Mouse (Mus musculus): ENCODE data around the gene Dnali1. TPM values are rescaled to one million over a fixed set of nuclear protein-coding genes. Genes with fewer than 3 reads are reported as not detected.

Gene Dnali1
- polyA plus RNA-seq, 1 experiment = 1.3 TPM

- Histone ChIP-seq H3K4me3 (ENCODE audit: insufficient read depth, low read length) (no peak overlapping the region), H3K4me1 (ENCODE audit: control insufficient read depth, insufficient read depth, low read length) (no peaks in the 10 kb centered on the region), H3K27ac (ENCODE audit: insufficient read depth, low read length) (no peak overlapping the region)
- TF ChIP-seq CTCF (IDR thresholded peaks at IDR 0.05; ENCODE audit: extremely low read depth, insufficient read depth, low read length) (no peak), POLR2A (IDR thresholded peaks at IDR 0.05; ENCODE audit: extremely low read depth, insufficient read depth, low read length) (no peak)
These were observed 10.1 kb downstream of the Dnali1 start for GRCm38 (mm10) chr4:125055385-125055784.

- H3K4me3 ChIP-seq (ENCODE audit: insufficient read depth, low read length) = no peak overlapping the region
- H3K27ac ChIP-seq (ENCODE audit: insufficient read depth, low read length) = no peak overlapping the region
- H3K4me1 ChIP-seq (ENCODE audit: control insufficient read depth, insufficient read depth, low read length) = no peaks in the 10 kb centered on the region
- TF ChIP-seq POLR2A (IDR thresholded peaks at IDR 0.05; ENCODE audit: extremely low read depth, insufficient read depth, low read length) (no peak), CTCF (IDR thresholded peaks at IDR 0.05; ENCODE audit: extremely low read depth, insufficient read depth, low read length) (no peak)
These were observed 21.0 kb downstream of the Dnali1 start for GRCm38 (mm10) chr4:125044454-125044853.

GRCm38 (mm10) chr4:125034341-125034740 lies 31.2 kb downstream of the Dnali1 start:
- Histone ChIP-seq H3K4me1 (ENCODE audit: control insufficient read depth, insufficient read depth, low read length) (peaks cover 1% of the 10 kb centered on the region; the same call in 1 of the 2 replicates), H3K27ac (ENCODE audit: insufficient read depth, low read length) (no peak overlapping the region), H3K4me3 (ENCODE audit: insufficient read depth, low read length) (no peak overlapping the region)
- no peak for TF ChIP-seq CTCF (IDR thresholded peaks at IDR 0.05; ENCODE audit: extremely low read depth, insufficient read depth, low read length)
- TF ChIP-seq POLR2A (IDR thresholded peaks at IDR 0.05; ENCODE audit: extremely low read depth, insufficient read depth, low read length) = no peak

GRCm38 (mm10) chr4:125029891-125030614 lies 35.5 kb downstream of the Dnali1 start:
- TF ChIP-seq CTCF (IDR thresholded peaks at IDR 0.05; ENCODE audit: extremely low read depth, insufficient read depth, low read length) (no peak), POLR2A (IDR thresholded peaks at IDR 0.05; ENCODE audit: extremely low read depth, insufficient read depth, low read length) (peak; percentile 92)
- peaks cover 1% of the 10 kb centered on the region; the same call in 1 of the 2 replicates for H3K4me1 ChIP-seq (ENCODE audit: control insufficient read depth, insufficient read depth, low read length)
- no peak overlapping the region for H3K27ac ChIP-seq (ENCODE audit: insufficient read depth, low read length)
- H3K4me3 ChIP-seq (ENCODE audit: insufficient read depth, low read length) = peak overlapping the region; percentile 72

- Histone ChIP-seq H3K27ac (ENCODE audit: insufficient read depth, low read length) (no peak overlapping the region), H3K4me1 (ENCODE audit: control insufficient read depth, insufficient read depth, low read length) (no peaks in the 10 kb centered on the region), H3K4me3 (ENCODE audit: insufficient read depth, low read length) (no peak overlapping the region)
- TF ChIP-seq POLR2A (IDR thresholded peaks at IDR 0.05; ENCODE audit: extremely low read depth, insufficient read depth, low read length) = no peak
- TF ChIP-seq CTCF (IDR thresholded peaks at IDR 0.05; ENCODE audit: extremely low read depth, insufficient read depth, low read length) = peak; percentile 28; the same call in 1 of the 2 replicates
These were observed 44.5 kb downstream of the Dnali1 start for GRCm38 (mm10) chr4:125020780-125021538.

GRCm38 (mm10) chr4:125017431-125017830 lies 48.1 kb downstream of the Dnali1 start:
- Histone ChIP-seq H3K27ac (ENCODE audit: insufficient read depth, low read length) (no peak overlapping the region), H3K4me1 (ENCODE audit: control insufficient read depth, insufficient read depth, low read length) (no peaks in the 10 kb centered on the region)
- TF ChIP-seq CTCF (IDR thresholded peaks at IDR 0.05; ENCODE audit: extremely low read depth, insufficient read depth, low read length) (no peak), POLR2A (IDR thresholded peaks at IDR 0.05; ENCODE audit: extremely low read depth, insufficient read depth, low read length) (no peak)

GRCm38 (mm10) chr4:125015806-125016635 lies 49.5 kb downstream of the Dnali1 start, which contains the start of gene Gnl2:
Gnl2 (plus strand) TSS chr4:125016585.
- Histone ChIP-seq H3K4me3 (ENCODE audit: insufficient read depth, low read length) (no peak within 1 kb of the TSS), H3K27ac (ENCODE audit: insufficient read depth, low read length) (no peak within 1 kb of the TSS), H3K4me1 (ENCODE audit: control insufficient read depth, insufficient read depth, low read length) (no peaks in the 10 kb centered on the region)
- TF ChIP-seq POLR2A (IDR thresholded peaks at IDR 0.05; ENCODE audit: extremely low read depth, insufficient read depth, low read length) (no peak), CTCF (IDR thresholded peaks at IDR 0.05; ENCODE audit: extremely low read depth, insufficient read depth, low read length) (no peak)

More at GRCm38 (mm10) chr4:125017431-125017830, 48.1 kb downstream of the Dnali1 start:
- no peak overlapping the region for H3K4me3 ChIP-seq (ENCODE audit: insufficient read depth, low read length)

GRCm38 (mm10) chr4:125008712-125009111 lies 56.8 kb downstream of the Dnali1 start:
- H3K4me3 ChIP-seq (ENCODE audit: insufficient read depth, low read length) = no peak overlapping the region

GRCm38 (mm10) chr4:125008220-125008619 lies 57.3 kb downstream of the Dnali1 start:
- TF ChIP-seq CTCF (IDR thresholded peaks at IDR 0.05; ENCODE audit: extremely low read depth, insufficient read depth, low read length) (no peak), POLR2A (IDR thresholded peaks at IDR 0.05; ENCODE audit: extremely low read depth, insufficient read depth, low read length) (no peak)
- no peak overlapping the region for H3K27ac ChIP-seq (ENCODE audit: insufficient read depth, low read length)
- H3K4me3 ChIP-seq (ENCODE audit: insufficient read depth, low read length) = no peak overlapping the region
- no peaks in the 10 kb centered on the region for H3K4me1 ChIP-seq (ENCODE audit: control insufficient read depth, insufficient read depth, low read length)

More at GRCm38 (mm10) chr4:125008712-125009111, 56.8 kb downstream of the Dnali1 start:
- no peak for TF ChIP-seq CTCF (IDR thresholded peaks at IDR 0.05; ENCODE audit: extremely low read depth, insufficient read depth, low read length)
- no peak for TF ChIP-seq POLR2A (IDR thresholded peaks at IDR 0.05; ENCODE audit: extremely low read depth, insufficient read depth, low read length)
- Histone ChIP-seq H3K4me1 (ENCODE audit: control insufficient read depth, insufficient read depth, low read length) (no peaks in the 10 kb centered on the region), H3K27ac (ENCODE audit: insufficient read depth, low read length) (no peak overlapping the region)

All from cortical plate, adult 2 months (tissue).